Comparison of ENCODE assay signal across 16 mouse cellular contexts in genomic region chr2:139132121-139132520, GRCm38 (mm10).
DNase-seq lines count a peak whose midpoint lies in the region; ATAC-seq and TF ChIP-seq lines count a peak whose summit lies in the region.
"Had no signal": no experiment of that assay in that cellular context is flagged by ENCODE, and none has a peak within 500 bp of the region (broad histone marks: within the 10 kb centered on the region; RNA-seq: fewer than 3 reads in every experiment).

No protein-coding gene starts in this region.

- no peaks in the 10 kb centered on the region for H3K4me1 ChIP-seq in hindbrain, postnatal 0 days (ENCODE audit: insufficient read depth, low read length)
- H3K4me1 ChIP-seq in hindbrain, embryonic 11.5 days (replicated peaks; ENCODE audit: control insufficient read depth, insufficient read depth, low read length): no peaks in the 10 kb centered on the region
- H3K4me1 ChIP-seq in lung, postnatal 0 days (ENCODE audit: insufficient read depth, low read depth, low read length): no peaks in the 10 kb centered on the region
- no peaks in the 10 kb centered on the region for H3K4me1 ChIP-seq in lung, adult 2 months (ENCODE audit: control insufficient read depth, insufficient read depth, low read length)
- H3K4me1 ChIP-seq: embryonic facial prominence, embryonic 12.5 days; midbrain, embryonic 15.5 days; stomach, embryonic 15.5 days had no signal

- no peak overlapping the region for H3K4me2 ChIP-seq in hindbrain, postnatal 0 days (ENCODE audit: low read depth, low read length)
- no peak overlapping the region for H3K4me2 ChIP-seq in hindbrain, embryonic 11.5 days (replicated peaks; ENCODE audit: low read depth, low read length)
- H3K4me2 ChIP-seq in lung, postnatal 0 days (replicated peaks; ENCODE audit: low read depth, low read length): no peak overlapping the region
- H3K4me2 ChIP-seq: embryonic facial prominence, embryonic 12.5 days; midbrain, embryonic 15.5 days; stomach, embryonic 15.5 days had no signal

- peak; percentile 42 for TF ChIP-seq CTCF in hindbrain, postnatal 0 days (IDR thresholded peaks at IDR 0.05; ENCODE audit: low read depth)
- peak; percentile 41 for TF ChIP-seq CTCF in lung, postnatal 0 days (IDR thresholded peaks at IDR 0.05)
- no peak for TF ChIP-seq CTCF in lung, adult 2 months (IDR thresholded peaks at IDR 0.05; ENCODE audit: insufficient read depth, low read length)

- no peak for TF ChIP-seq POLR2A in lung, adult 2 months (IDR thresholded peaks at IDR 0.05; ENCODE audit: borderline replicate concordance, extremely low read depth, low read depth, low read length)

- no peak overlapping the region for H3K4me3 ChIP-seq in hindbrain, postnatal 0 days (ENCODE audit: low read length)
- H3K4me3 ChIP-seq in hindbrain, embryonic 11.5 days (ENCODE audit: low read depth, low read length): no peak overlapping the region
- no peak overlapping the region for H3K4me3 ChIP-seq in lung, postnatal 0 days (ENCODE audit: low read depth, low read length)
- H3K4me3 ChIP-seq in lung, adult 2 months (replicated peaks; ENCODE audit: extremely low read depth, low read depth, low read length): no peak overlapping the region
- H3K4me3 ChIP-seq: embryonic facial prominence, embryonic 12.5 days; midbrain, embryonic 15.5 days; stomach, embryonic 15.5 days had no signal

- no peak overlapping the region for H3K27ac ChIP-seq in hindbrain, postnatal 0 days
- H3K27ac ChIP-seq in hindbrain, embryonic 11.5 days (ENCODE audit: low read depth, low read length): no peak overlapping the region
- H3K27ac ChIP-seq in lung, postnatal 0 days (ENCODE audit: low read length): no peak overlapping the region
- H3K27ac ChIP-seq: embryonic facial prominence, embryonic 12.5 days; macrophage; midbrain, embryonic 15.5 days; stomach, embryonic 15.5 days had no signal

- H3K27me3 ChIP-seq in hindbrain, postnatal 0 days (ENCODE audit: insufficient read depth, low read length): no peaks in the 10 kb centered on the region
- no peaks in the 10 kb centered on the region for H3K27me3 ChIP-seq in hindbrain, embryonic 11.5 days (ENCODE audit: control insufficient read depth, insufficient read depth, low read length)
- H3K27me3 ChIP-seq in lung, postnatal 0 days (replicated peaks; ENCODE audit: insufficient read depth, low read length): no peaks in the 10 kb centered on the region
- H3K27me3 ChIP-seq: embryonic facial prominence, embryonic 12.5 days; midbrain, embryonic 15.5 days; stomach, embryonic 15.5 days had no signal

- no peaks in the 10 kb centered on the region for H3K9me3 ChIP-seq in hindbrain, postnatal 0 days (ENCODE audit: low read length)
- H3K9me3 ChIP-seq in hindbrain, embryonic 11.5 days (ENCODE audit: control insufficient read depth, low read length): no peaks in the 10 kb centered on the region
- no peaks in the 10 kb centered on the region for H3K9me3 ChIP-seq in lung, postnatal 0 days (ENCODE audit: low read length)
- H3K9me3 ChIP-seq: embryonic facial prominence, embryonic 12.5 days; midbrain, embryonic 15.5 days; stomach, embryonic 15.5 days had no signal

- H3K9ac ChIP-seq in hindbrain, postnatal 0 days (replicated peaks; ENCODE audit: low read length): no peak overlapping the region
- no peak overlapping the region for H3K9ac ChIP-seq in hindbrain, embryonic 11.5 days (ENCODE audit: low read depth, low read length)
- no peak overlapping the region for H3K9ac ChIP-seq in lung, postnatal 0 days (replicated peaks; ENCODE audit: low read depth)
- H3K9ac ChIP-seq: embryonic facial prominence, embryonic 12.5 days; liver, postnatal 0 days; midbrain, embryonic 15.5 days; stomach, embryonic 15.5 days had no signal

- TF ChIP-seq EP300 in lung, postnatal 0 days (IDR thresholded peaks at IDR 0.05): no peak

- WGBS in hindbrain, postnatal 0 days: 60% methylated on average over 1 of the region's 1 CpGs
- 89% methylated on average over 1 of the region's 1 CpGs for WGBS in hindbrain, embryonic 11.5 days
- WGBS in lung, postnatal 0 days: 50% methylated on average over 1 of the region's 1 CpGs
- WGBS in lung, adult 2 months: 31% methylated on average over 1 of the region's 1 CpGs

- DNase-seq in embryo, embryonic 11 days: peak; percentile 5
- no peak for DNase-seq in embryo, embryonic 10 days (ENCODE audit: low spot score)
- DNase-seq in hindbrain, postnatal 0 days (ENCODE audit: low spot score): peak; percentile 23
- DNase-seq in hindbrain, embryonic 11.5 days (ENCODE audit: low spot score): no peak
- peak; percentile 25 for DNase-seq in lung, postnatal 0 days (ENCODE audit: low spot score)
- DNase-seq in lung, adult 2 months: no peak
- DNase-seq in gonadal fat pad, adult 2 months (ENCODE audit: low read depth): peak; percentile 3
- DNase-seq: adrenal gland, postnatal 10 days; B cell, adult 2 months; liver; liver, postnatal 0 days; right cerebral cortex, postnatal 14 days had no signal

- no peak for ATAC-seq in hindbrain, postnatal 0 days
- no peak for ATAC-seq in hindbrain, embryonic 11.5 days (ENCODE audit: low FRiP score)
- no peak for ATAC-seq in lung, postnatal 0 days
- ATAC-seq: liver, postnatal 0 days; midbrain, embryonic 15.5 days had no signal

- H3K36me3 ChIP-seq in hindbrain, postnatal 0 days (ENCODE audit: insufficient read depth, low read length): no peaks in the 10 kb centered on the region
- no peaks in the 10 kb centered on the region for H3K36me3 ChIP-seq in hindbrain, embryonic 11.5 days (ENCODE audit: control insufficient read depth, insufficient read depth, low read length)
- H3K36me3 ChIP-seq in lung, postnatal 0 days (ENCODE audit: insufficient read depth, low read length): no peaks in the 10 kb centered on the region
- H3K36me3 ChIP-seq: embryonic facial prominence, embryonic 12.5 days; midbrain, embryonic 15.5 days; stomach, embryonic 15.5 days had no signal

Comparison
In these comparisons a context has a peak if more than half of its experiments do, and no peak if none do; other contexts are left out.
1. DNase-seq: peak in embryo, embryonic 11 days (single experiment), hindbrain, postnatal 0 days (single experiment), lung, postnatal 0 days (single experiment) and gonadal fat pad, adult 2 months (single experiment); none in embryo, embryonic 10 days (single experiment), hindbrain, embryonic 11.5 days (single experiment) and lung, adult 2 months (single experiment).